Mouse (Mus musculus) liver, postnatal 0 days (tissue): ENCODE data around the gene Lgals8.

Experiments
- CTCF ChIP-seq: sonication (generic); IDR thresholded peaks from 2 replicates; pipeline ENCODE4 v1.5.1; 2016; ENCODE audit warnings: antibody characterized with exemption, low read depth
- EP300 ChIP-seq: IDR thresholded peaks from 2 replicates; pipeline ENCODE4 v1.6.1; 2016; ENCODE audit warnings: antibody characterized with exemption, low read depth, mild to moderate bottlenecking

GRCm38 (mm10) chr13:12505359-12505758, 40.6 kb upstream of the Lgals8 start:
- no peak for TF ChIP-seq EP300
- TF ChIP-seq CTCF, result no peak
